Mouse (Mus musculus) heart, adult 2 months (tissue): ENCODE results near the gene Mms19.

Source experiments
- CTCF ChIP-seq: fragments of 200-600 bp; IDR thresholded peaks from 2 replicates; pipeline ENCODE4 v1.8.1; 2022; ENCODE audit warnings: antibody characterized with exemption, mild to moderate bottlenecking, moderate library complexity
- EP300 ChIP-seq: fragments of 200-500 bp; IDR thresholded peaks from 2 replicates; pipeline ENCODE4 v1.6.1; 2011; ENCODE audit warnings: low read depth, low read length, control low read depth; ENCODE audit not compliant: insufficient read depth
- POLR2A ChIP-seq: fragments of 200-500 bp; IDR thresholded peaks from 2 replicates; pipeline ENCODE4 v1.6.1; 2011; ENCODE audit warnings: mild to moderate bottlenecking, low read depth, low read length, control low read depth; ENCODE audit not compliant: insufficient read depth

DNA sequence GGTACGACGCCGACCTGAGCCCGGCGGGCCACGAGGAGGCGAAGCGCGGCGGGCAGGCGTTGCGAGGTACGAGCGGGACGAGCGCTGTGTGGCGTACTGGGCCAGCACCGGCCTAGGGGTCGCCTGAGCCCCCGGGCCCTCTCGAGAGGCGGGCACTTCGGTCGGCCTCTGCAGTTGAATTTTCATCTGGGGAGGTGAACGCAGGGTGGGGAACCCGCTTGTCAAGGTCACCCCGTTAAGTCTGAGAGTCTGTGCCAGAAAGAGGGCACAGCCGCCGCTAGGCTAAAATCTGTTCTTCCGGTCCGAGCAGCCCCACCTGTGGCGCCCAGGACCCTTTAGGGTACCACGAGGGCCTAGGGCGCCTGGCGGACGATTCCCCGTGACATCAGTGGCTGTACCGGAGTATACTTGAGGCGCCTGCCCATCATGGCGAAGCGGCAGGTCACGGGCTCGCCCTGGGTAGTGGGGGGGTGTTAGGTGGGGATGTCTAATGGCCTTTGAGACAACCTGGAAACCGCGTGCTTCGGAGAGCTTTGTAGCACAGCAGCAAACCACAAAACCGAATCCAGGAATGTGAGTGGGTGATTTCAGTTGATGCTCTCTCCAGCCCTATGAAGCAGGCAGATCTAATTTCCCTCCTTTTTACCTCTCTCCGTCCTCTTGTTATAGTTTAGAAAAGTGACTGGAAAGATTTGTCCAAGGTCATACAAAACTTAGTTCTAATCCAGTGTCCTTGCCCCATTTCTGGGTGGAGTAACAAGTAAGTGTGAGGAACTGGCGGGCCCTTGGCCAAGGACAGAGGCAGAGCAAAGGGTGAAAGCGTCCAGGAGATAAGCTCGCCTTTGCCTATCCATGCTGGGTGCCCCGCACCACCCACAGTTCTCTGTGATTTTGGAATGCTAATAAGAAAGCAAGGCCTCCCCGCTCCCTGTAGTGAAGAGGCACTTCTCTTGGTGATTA lies 68.6 kb downstream of the Mms19 start:
- no peak for TF ChIP-seq CTCF
- TF ChIP-seq POLR2A = no peak; the same call in 1 of the 2 replicates
- no peak for TF ChIP-seq EP300
